Mouse (Mus musculus) stomach, embryonic 16.5 days (tissue): Measurements from ENCODE around the gene Gale. TPM values are rescaled to one million over a fixed set of nuclear protein-coding genes. Genes with fewer than 3 reads are reported as not detected.
"Not testable (repeated sequence)": the region's sequence is repeated elsewhere in the genome, so short reads cannot be mapped to it uniquely, and the experiment has no call there.

Source experiments
- ATAC-seq: fragments of 200-750 bp; cut with Nextera tagmentation; 2 replicates; pipeline ENCODE4 v1.8.0; 2017; ENCODE audit warnings: moderate number of reproducible peaks, moderate TSS enrichment; ENCODE audit not compliant: insufficient read depth, low FRiP score
- H3K27ac ChIP-seq: fragments of 300-500 bp; sonication (generic); 2 replicates; pipeline ENCODE4 v1.5.1; 2014; ENCODE audit warnings: low read length
- H3K27me3 ChIP-seq: fragments of 300-500 bp; sonication (generic); 2 replicates; pipeline ENCODE4 v1.6.1; 2014; ENCODE audit warnings: low read length, control low read depth, mixed read lengths; ENCODE audit not compliant: control insufficient read depth, insufficient read depth
- H3K36me3 ChIP-seq: fragments of 300-500 bp; sonication (generic); 2 replicates; pipeline ENCODE4 v1.6.1; 2014; ENCODE audit warnings: low read length; ENCODE audit not compliant: control insufficient read depth, insufficient read depth
- H3K4me1 ChIP-seq: fragments of 300-500 bp; sonication (generic); 2 replicates; pipeline ENCODE4 v1.6.1; 2014; ENCODE audit warnings: low read length, control low read depth, mixed read lengths; ENCODE audit not compliant: control insufficient read depth, insufficient read depth
- H3K4me2 ChIP-seq: fragments of 300-500 bp; sonication (generic); 2 replicates; pipeline ENCODE4 v1.6.1; 2014; ENCODE audit warnings: low read depth, low read length, mixed read lengths
- H3K4me3 ChIP-seq: fragments of 300-500 bp; sonication (generic); replicated peaks from 2 replicates; pipeline ENCODE4 v1.5.1; 2014; ENCODE audit warnings: mild to moderate bottlenecking, low read length
- H3K9ac ChIP-seq: fragments of 300-500 bp; sonication (generic); 2 replicates; pipeline ENCODE4 v1.6.1; 2014; ENCODE audit warnings: low read length
- H3K9me3 ChIP-seq: fragments of 300-500 bp; sonication (generic); replicated peaks from 2 replicates; pipeline ENCODE4 v1.6.1; 2016; ENCODE audit warnings: low read length, control low read depth; ENCODE audit not compliant: control insufficient read depth
- WGBS: fragments of 180-500 bp; shearing (Covaris S2); extraction: QIAGEN DNeasy Blood & Tissue Kit; methylation state at CpG from one replicate; pipeline ENCODE4 v1.1.7; 2014; 5-methylcytosine and 5-hydroxymethylcytosine counted together
- polyA plus RNA-seq: library from polyadenylated mRNA; unstranded; fragments of >200 nt; fragmentation: Nextera tagmentation; extraction: Ambion mirVana; gene quantifications from 2 replicates; pipeline ENCODE4 v1.2.1, GENCODE M21; 2015

Gale gene
- polyA plus RNA-seq, 1 experiment from 2014 or later: 109 TPM

DNA sequence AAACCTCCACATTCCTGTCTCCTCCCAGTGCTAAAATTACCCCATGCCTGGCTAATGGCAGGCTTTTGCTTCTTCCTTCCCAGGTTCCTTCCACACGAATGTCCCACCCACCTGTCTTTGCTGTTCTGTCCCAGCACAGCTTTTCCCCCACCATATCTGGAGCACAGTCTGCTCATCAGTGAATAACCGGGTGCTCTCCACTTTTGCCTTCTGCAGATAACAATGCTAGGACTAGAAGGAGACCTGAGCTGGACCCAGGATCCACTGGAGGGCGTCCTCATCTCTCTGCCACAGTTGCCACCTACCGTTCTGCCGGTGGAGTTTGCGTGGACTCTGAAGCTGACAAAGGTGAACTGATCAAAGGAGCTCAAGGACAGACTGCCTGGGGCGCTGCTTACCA lies 24.7 kb upstream of the Gale start:
- no peaks in the 10 kb centered on the region for H3K27me3 ChIP-seq
- no peaks in the 10 kb centered on the region for H3K9me3 ChIP-seq
- no peak overlapping the region for H3K9ac ChIP-seq
- no peak for ATAC-seq
- H3K4me1 ChIP-seq: peaks cover 2% of the 10 kb centered on the region; the same call in 1 of the 2 replicates
- no peak overlapping the region for H3K4me3 ChIP-seq
- no peak overlapping the region for H3K4me2 ChIP-seq
- peaks cover 5% of the 10 kb centered on the region; the same call in 1 of the 2 replicates for H3K36me3 ChIP-seq
- WGBS: 82% methylated on average over 7 of the region's 7 CpGs
- H3K27ac ChIP-seq: no peak overlapping the region

DNA sequence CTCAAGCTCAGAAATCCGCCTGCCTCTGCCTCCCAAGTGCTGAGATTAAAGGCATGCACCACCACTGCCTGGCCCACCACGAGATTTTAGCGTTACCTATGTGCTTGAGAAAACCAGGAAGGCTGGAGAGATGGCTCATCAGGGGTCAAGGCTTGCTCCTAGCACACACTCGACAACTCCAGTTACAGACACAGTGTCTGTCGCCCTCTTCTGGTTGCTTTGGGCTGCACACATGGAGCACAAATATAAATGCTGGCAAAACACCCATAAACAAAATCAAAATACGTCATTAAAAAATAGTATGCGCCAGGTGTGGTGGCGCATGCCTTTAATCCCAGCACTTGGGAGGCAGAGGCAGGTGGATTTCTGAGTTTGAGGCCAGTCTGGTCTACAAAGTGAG lies 22.5 kb upstream of the Gale start:
- not testable (repeated sequence) for H3K9ac ChIP-seq, H3K27ac ChIP-seq, H3K4me2 ChIP-seq, H3K27me3 ChIP-seq, H3K4me3 ChIP-seq, ATAC-seq, H3K4me1 ChIP-seq, H3K36me3 ChIP-seq, H3K9me3 ChIP-seq
- 86% methylated on average over 8 of the region's 8 CpGs for WGBS

DNA sequence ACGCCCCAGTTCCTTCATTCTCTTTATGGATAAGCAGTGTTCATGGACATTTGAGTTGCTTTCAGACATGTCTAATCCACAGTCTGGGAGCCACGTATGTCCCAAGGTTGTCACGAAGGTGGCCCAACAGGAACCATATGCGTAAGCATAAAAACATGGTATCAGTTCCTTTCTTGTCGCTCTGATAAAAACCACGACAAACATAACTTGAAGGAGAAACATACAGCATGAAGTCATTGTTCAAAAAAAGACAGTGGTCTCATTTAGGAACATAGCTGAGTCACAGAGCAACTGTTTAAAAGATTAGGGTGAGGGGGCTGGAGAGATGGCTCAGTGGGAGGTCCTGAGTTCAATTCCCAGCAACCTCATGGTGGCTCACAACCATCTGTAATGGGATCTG lies 21.3 kb upstream of the Gale start:
- no peaks in the 10 kb centered on the region for H3K27me3 ChIP-seq
- ATAC-seq: no peak
- H3K4me3 ChIP-seq: no peak overlapping the region
- no peaks in the 10 kb centered on the region for H3K36me3 ChIP-seq
- WGBS: 63% methylated on average over 6 of the region's 6 CpGs
- H3K9ac ChIP-seq: no peak overlapping the region
- H3K27ac ChIP-seq: no peak overlapping the region
- H3K4me2 ChIP-seq: no peak overlapping the region
- 0 out of 2 replicates have a peak, but pooled peaks cover 2% of the 10 kb centered on the region for H3K4me1 ChIP-seq
- H3K9me3 ChIP-seq: no peaks in the 10 kb centered on the region

DNA sequence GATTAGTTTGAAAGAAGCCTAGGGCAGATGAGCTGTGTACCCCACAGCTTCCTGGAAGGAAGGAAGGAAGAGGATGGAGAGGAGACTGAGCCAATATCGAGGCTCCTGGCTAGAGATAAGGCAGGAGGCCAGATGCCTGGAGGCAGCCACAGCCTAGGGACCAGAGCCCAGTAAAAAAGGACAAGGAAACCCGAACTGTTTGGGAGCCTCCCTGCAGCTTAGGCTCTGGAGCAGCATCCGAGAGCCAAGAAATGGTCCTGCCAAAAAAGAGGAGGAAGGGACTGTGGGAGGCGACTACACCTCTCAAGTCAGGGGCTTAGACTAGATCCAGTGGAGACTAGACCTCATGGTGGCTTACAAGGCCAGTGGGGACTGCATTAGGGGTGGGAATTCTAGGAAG lies 20.1 kb upstream of the Gale start:
- H3K4me2 ChIP-seq: no peak overlapping the region
- peak overlapping the region; percentile 5; the same call in 1 of the 2 replicates for H3K27ac ChIP-seq
- 55% methylated on average over 4 of the region's 4 CpGs for WGBS
- H3K9me3 ChIP-seq: no peaks in the 10 kb centered on the region
- H3K4me1 ChIP-seq: 0 out of 2 replicates have a peak, but pooled peaks cover 2% of the 10 kb centered on the region
- ATAC-seq: no peak
- H3K36me3 ChIP-seq: no peaks in the 10 kb centered on the region
- H3K9ac ChIP-seq: no peak overlapping the region
- no peaks in the 10 kb centered on the region for H3K27me3 ChIP-seq
- no peak overlapping the region for H3K4me3 ChIP-seq

DNA sequence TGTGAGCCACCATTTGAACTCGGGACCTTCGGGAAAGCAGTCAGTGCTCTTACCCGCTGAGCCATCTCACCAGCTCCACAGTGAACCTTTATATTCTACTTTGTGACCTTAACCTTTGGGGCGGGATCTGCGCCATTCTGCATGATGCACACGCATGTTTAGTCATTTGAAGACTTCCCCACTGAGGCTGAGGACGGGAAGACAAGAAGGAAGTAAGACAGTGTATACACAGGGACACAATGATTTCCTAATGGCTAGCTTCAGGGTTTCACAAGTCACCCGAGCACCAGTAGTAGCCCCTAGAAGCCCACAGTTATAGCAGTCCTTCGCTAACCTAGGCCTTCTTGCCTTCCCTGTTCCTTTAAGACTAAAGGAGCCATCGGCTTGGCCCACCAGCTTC lies 17.8 kb upstream of the Gale start:
- Histone ChIP-seq H3K9me3 (no peaks in the 10 kb centered on the region), H3K4me1 (0 out of 2 replicates have a peak, but pooled peaks cover 6% of the 10 kb centered on the region), H3K9ac (peak overlapping the region; percentile 86; the same call in 1 of the 2 replicates), H3K36me3 (0 out of 2 replicates have a peak, but pooled peaks cover under 1% of the 10 kb centered on the region), H3K4me2 (peak overlapping the region; percentile 82), H3K4me3 (peak overlapping the region; percentile 83), H3K27ac (peak overlapping the region; percentile 80), H3K27me3 (no peaks in the 10 kb centered on the region)
- ATAC-seq: no peak
- 66% methylated on average over 10 of the region's 10 CpGs for WGBS

DNA sequence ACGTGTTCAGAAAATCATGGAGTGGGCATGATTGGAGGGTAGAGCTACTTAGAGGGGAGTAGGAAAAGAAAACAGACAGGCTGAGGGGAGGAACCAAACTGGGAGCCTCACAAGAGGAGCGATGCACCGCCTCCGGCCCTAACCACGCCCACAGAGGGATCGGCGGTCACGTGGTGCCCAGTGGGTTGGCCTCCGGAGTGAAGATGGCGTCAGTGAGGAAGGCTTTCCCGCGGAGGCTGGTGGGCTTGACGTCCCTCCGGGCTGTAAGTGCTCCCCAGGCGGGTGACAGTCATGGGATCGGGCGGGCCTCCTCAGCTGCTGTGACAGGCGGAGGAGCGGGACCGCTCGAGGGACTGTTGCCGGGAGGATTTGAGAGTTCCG lies 17.3 kb upstream of the Gale start, which contains the start of gene Hmgcl:
Hmgcl (plus strand) TSS at position 171 of the 381 bp plus-strand sequence.
- peak within 1 kb of the TSS; percentile 82 for H3K4me2 ChIP-seq
- H3K36me3 ChIP-seq: peaks cover 6% of the 10 kb centered on the region
- WGBS: 0% methylated on average over 23 of the region's 23 CpGs
- peak; percentile 93 for ATAC-seq
- 0 out of 2 replicates have a peak, but pooled peaks cover 6% of the 10 kb centered on the region for H3K4me1 ChIP-seq
- H3K27ac ChIP-seq: peak within 1 kb of the TSS; percentile 80
- no peaks in the 10 kb centered on the region for H3K9me3 ChIP-seq
- H3K4me3 ChIP-seq: peak within 1 kb of the TSS; percentile 83
- peak within 1 kb of the TSS; percentile 86 for H3K9ac ChIP-seq
- H3K27me3 ChIP-seq: no peaks in the 10 kb centered on the region

DNA sequence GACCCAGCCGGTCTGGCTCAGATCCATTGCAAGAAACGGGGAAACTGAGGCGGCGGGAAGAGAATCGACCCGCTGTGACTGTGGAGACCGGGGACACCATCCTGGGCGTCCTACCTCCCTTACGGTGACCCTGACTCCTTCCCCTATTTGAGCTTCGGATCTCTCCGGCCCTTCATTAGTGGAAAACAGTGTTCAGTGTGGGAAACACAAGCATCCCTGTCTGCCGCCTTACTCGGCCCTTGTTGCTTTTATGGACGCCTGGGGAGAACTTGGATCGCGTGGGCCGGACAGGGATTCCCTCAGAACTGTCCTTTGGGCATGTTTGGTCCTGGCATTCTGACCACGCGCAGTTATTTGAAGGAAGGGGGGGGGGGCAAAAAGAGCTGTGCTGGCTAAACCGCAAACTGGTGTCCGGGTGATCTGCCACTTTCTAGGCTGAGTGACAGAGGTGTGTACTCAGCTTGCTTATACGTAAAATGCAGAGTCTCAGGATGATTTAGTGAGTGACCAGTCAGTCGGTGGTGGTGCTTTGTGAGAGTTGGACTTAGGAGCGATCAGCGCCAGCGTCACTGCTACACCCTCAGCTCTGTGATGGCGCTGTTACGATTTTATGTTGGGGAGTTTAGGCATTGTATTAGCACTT lies 16.7 kb upstream of the Gale start:
- Histone ChIP-seq H3K27ac (peak overlapping the region; percentile 75), H3K9me3 (no peaks in the 10 kb centered on the region), H3K4me1 (0 out of 2 replicates have a peak, but pooled peaks cover 6% of the 10 kb centered on the region), H3K9ac (peak overlapping the region; percentile 86), H3K4me2 (peak overlapping the region; percentile 82), H3K36me3 (peaks cover 10% of the 10 kb centered on the region), H3K27me3 (no peaks in the 10 kb centered on the region), H3K4me3 (peak overlapping the region; percentile 83)
- 1% methylated on average over 28 of the region's 28 CpGs for WGBS
- peak; percentile 11; the same call in 1 of the 2 replicates for ATAC-seq

DNA sequence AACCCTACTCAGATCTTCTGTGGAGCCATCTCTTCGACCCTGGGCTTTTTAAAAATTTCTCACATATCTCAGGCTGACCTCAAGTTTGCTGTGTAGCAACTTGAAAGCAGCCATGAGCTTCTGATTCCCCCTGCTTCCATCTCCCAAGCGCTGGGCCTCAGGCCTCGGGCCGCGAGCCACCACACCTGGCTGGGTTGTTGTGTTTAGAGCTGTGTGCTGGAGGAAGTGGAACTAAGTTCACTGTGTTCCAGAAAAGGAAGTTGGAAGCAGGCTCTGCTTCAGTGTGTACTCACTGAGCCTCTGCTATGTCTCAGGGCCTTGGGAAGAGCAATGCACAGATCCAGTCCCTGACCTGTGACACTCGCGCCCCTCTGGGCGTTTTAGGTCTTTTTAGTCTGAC lies 15.4 kb upstream of the Gale start:
- 0 out of 2 replicates have a peak, but pooled peaks cover 6% of the 10 kb centered on the region for H3K4me1 ChIP-seq
- no peak overlapping the region for H3K4me3 ChIP-seq
- H3K36me3 ChIP-seq: peaks cover 18% of the 10 kb centered on the region
- H3K27ac ChIP-seq: no peak overlapping the region
- H3K9ac ChIP-seq: no peak overlapping the region
- no peak for ATAC-seq
- 83% methylated on average over 8 of the region's 8 CpGs for WGBS
- H3K27me3 ChIP-seq: no peaks in the 10 kb centered on the region
- no peaks in the 10 kb centered on the region for H3K9me3 ChIP-seq
- no peak overlapping the region; the same call in 1 of the 2 replicates for H3K4me2 ChIP-seq

DNA sequence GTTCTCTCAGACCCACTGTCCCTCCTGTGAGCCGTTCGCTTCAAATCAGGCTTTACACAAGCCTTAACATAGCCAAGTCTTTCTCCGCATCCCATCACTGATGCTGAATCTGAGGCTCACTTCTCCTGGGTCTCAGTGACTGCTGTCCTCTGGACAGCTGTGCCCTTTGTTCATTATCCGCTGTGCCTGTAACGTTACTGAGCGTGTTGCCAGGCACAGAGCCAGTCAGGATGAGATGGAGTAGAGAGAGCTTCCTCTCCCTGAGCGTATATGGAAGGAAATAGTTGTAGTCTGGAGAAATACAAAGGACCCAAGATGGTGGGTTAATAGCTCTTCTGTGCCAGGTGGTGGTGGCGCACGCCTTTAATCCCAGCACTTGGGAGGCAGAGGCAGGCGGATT lies 14.1 kb upstream of the Gale start:
- H3K9me3 ChIP-seq: no peaks in the 10 kb centered on the region
- H3K27me3 ChIP-seq: no peaks in the 10 kb centered on the region
- no peak overlapping the region for H3K27ac ChIP-seq
- H3K9ac ChIP-seq: no peak overlapping the region
- H3K4me3 ChIP-seq: no peak overlapping the region
- H3K4me1 ChIP-seq: 0 out of 2 replicates have a peak, but pooled peaks cover 6% of the 10 kb centered on the region
- H3K4me2 ChIP-seq: no peak overlapping the region
- 77% methylated on average over 10 of the region's 10 CpGs for WGBS
- peaks cover 21% of the 10 kb centered on the region for H3K36me3 ChIP-seq
- ATAC-seq: no peak
